Mouse (Mus musculus): ENCODE measurements around the gene Gm5089. TPM values are rescaled to one million over a fixed set of nuclear protein-coding genes. Genes with fewer than 3 reads are reported as not detected.
"Not testable (repeated sequence)": the region's sequence is repeated elsewhere in the genome, so short reads cannot be mapped to it uniquely, and the experiment has no call there.

Gm5089 gene
- polyA plus RNA-seq, 2 experiments = not detected

GRCm38 (mm10) chr14:122465931-122466490, 15.1 kb upstream of the Gm5089 start:
- H3K27me3 ChIP-seq (ENCODE audit: control insufficient read depth, insufficient read depth, low read length) = peaks cover 96% of the 10 kb centered on the region
- DNase-seq (ENCODE audit: low read depth in 3 of 3, low spot score in 3 of 3) (no peak), ATAC-seq (ENCODE audit: insufficient read depth) (no peak)
- H3K27ac ChIP-seq = no peak overlapping the region
- no peak overlapping the region for H3K9ac ChIP-seq (replicated peaks)
- no peaks in the 10 kb centered on the region for H3K9me3 ChIP-seq (ENCODE audit: control insufficient read depth, low read length)
- TF ChIP-seq EP300 (IDR thresholded peaks at IDR 0.05; ENCODE audit: low read depth) (no peak), CTCF (IDR thresholded peaks at IDR 0.05; ENCODE audit: low read depth) (no peak)
- H3K4me2 ChIP-seq (ENCODE audit: low read depth) = no peak overlapping the region
- WGBS (ENCODE audit: insufficient replicate concordance) = 15% methylated on average over 13 of the region's 13 CpGs
- H3K4me3 ChIP-seq (ENCODE audit: insufficient read depth in 1 of 2, low read depth in 2 of 2, low read length in 2 of 2) = no peak overlapping the region
- H3K36me3 ChIP-seq (replicated peaks; ENCODE audit: control insufficient read depth, insufficient read depth, low read depth) = no peaks in the 10 kb centered on the region
- no peaks in the 10 kb centered on the region for H3K4me1 ChIP-seq (replicated peaks; ENCODE audit: control insufficient read depth in 2 of 2, insufficient read depth in 2 of 2, low read length in 1 of 2)

GRCm38 (mm10) chr14:122464763-122465741, 14.1 kb upstream of the Gm5089 start, which contains the start of gene Zic5:
TSS of gene Zic5 (minus strand) at chr14:122465677.
- Histone ChIP-seq H3K4me1 (replicated peaks; ENCODE audit: control insufficient read depth in 2 of 2, insufficient read depth in 2 of 2, low read length in 1 of 2) (no peaks in the 10 kb centered on the region), H3K9me3 (ENCODE audit: control insufficient read depth, low read length) (no peaks in the 10 kb centered on the region), H3K9ac (replicated peaks) (no peak within 1 kb of the TSS), H3K27ac (no peak within 1 kb of the TSS), H3K4me2 (ENCODE audit: low read depth) (peak within 1 kb of the TSS; percentile 56), H3K36me3 (replicated peaks; ENCODE audit: control insufficient read depth, insufficient read depth, low read depth) (no peaks in the 10 kb centered on the region), H3K4me3 (ENCODE audit: insufficient read depth in 1 of 2, low read depth in 2 of 2, low read length in 2 of 2) (peak within 1 kb of the TSS; percentile 8 to 46; a peak in 3 of 4 replicates), H3K27me3 (ENCODE audit: control insufficient read depth, insufficient read depth, low read length) (peaks cover 86% of the 10 kb centered on the region)
- no peak for DNase-seq (ENCODE audit: low read depth in 3 of 3, low spot score in 3 of 3)
- TF ChIP-seq CTCF (IDR thresholded peaks at IDR 0.05; ENCODE audit: low read depth) (no peak), EP300 (IDR thresholded peaks at IDR 0.05; ENCODE audit: low read depth) (no peak)
- no peak for ATAC-seq (ENCODE audit: insufficient read depth)
- WGBS (ENCODE audit: insufficient replicate concordance) = 1% methylated on average over 54 of the region's 62 CpGs

GRCm38 (mm10) chr14:122464351-122464762, 13.4 kb upstream of the Gm5089 start:
- 0 out of 2 replicates have a peak, but pooled peaks have one; percentile 13 for ATAC-seq (ENCODE audit: insufficient read depth)
- H3K4me1 ChIP-seq (replicated peaks; ENCODE audit: control insufficient read depth in 2 of 2, insufficient read depth in 2 of 2, low read length in 1 of 2) = no peaks in the 10 kb centered on the region

GRCm38 (mm10) chr14:122463734-122464341, 12.9 kb upstream of the Gm5089 start:
- peak overlapping the region; percentile 8 to 46; a peak in 3 of 4 replicates for H3K4me3 ChIP-seq (ENCODE audit: insufficient read depth in 1 of 2, low read depth in 2 of 2, low read length in 2 of 2)
- H3K4me2 ChIP-seq (ENCODE audit: low read depth) = peak overlapping the region; percentile 56
- H3K9ac ChIP-seq (replicated peaks); H3K36me3 ChIP-seq (replicated peaks; ENCODE audit: control insufficient read depth, insufficient read depth, low read depth); H3K4me1 ChIP-seq (replicated peaks; ENCODE audit: control insufficient read depth in 2 of 2, insufficient read depth in 2 of 2, low read length in 1 of 2); DNase-seq (ENCODE audit: low read depth in 3 of 3, low spot score in 3 of 3); H3K27ac ChIP-seq; H3K9me3 ChIP-seq (ENCODE audit: control insufficient read depth, low read length): not testable (repeated sequence)
- under 1% methylated on average over 42 of the region's 58 CpGs for WGBS (ENCODE audit: insufficient replicate concordance)
- H3K27me3 ChIP-seq (ENCODE audit: control insufficient read depth, insufficient read depth, low read length) = peaks cover 74% of the 10 kb centered on the region
- 0 out of 2 replicates have a peak, but pooled peaks have one; percentile 23 for ATAC-seq (ENCODE audit: insufficient read depth)

More at GRCm38 (mm10) chr14:122464351-122464762, 13.4 kb upstream of the Gm5089 start:
- H3K27me3 ChIP-seq (ENCODE audit: control insufficient read depth, insufficient read depth, low read length) = peaks cover 79% of the 10 kb centered on the region
- peak overlapping the region; percentile 56 for H3K4me2 ChIP-seq (ENCODE audit: low read depth)
- no peaks in the 10 kb centered on the region for H3K36me3 ChIP-seq (replicated peaks; ENCODE audit: control insufficient read depth, insufficient read depth, low read depth)
- DNase-seq (ENCODE audit: low read depth in 3 of 3, low spot score in 3 of 3) = no peak
- whole genome bisulfite sequencing (ENCODE audit: insufficient replicate concordance) = under 1% methylated on average over 51 of the region's 62 CpGs
- no peak overlapping the region for H3K27ac ChIP-seq
- no peak for TF ChIP-seq EP300 (IDR thresholded peaks at IDR 0.05; ENCODE audit: low read depth)
- TF ChIP-seq CTCF (IDR thresholded peaks at IDR 0.05; ENCODE audit: low read depth) = no peak
- H3K9me3 ChIP-seq (ENCODE audit: control insufficient read depth, low read length) = no peaks in the 10 kb centered on the region
- H3K9ac ChIP-seq (replicated peaks) = no peak overlapping the region
- peak overlapping the region; percentile 8 to 46; a peak in 3 of 4 replicates for H3K4me3 ChIP-seq (ENCODE audit: insufficient read depth in 1 of 2, low read depth in 2 of 2, low read length in 2 of 2)
